8 mouse cellular contexts compared by ENCODE assay signal in the genomic region with DNA sequence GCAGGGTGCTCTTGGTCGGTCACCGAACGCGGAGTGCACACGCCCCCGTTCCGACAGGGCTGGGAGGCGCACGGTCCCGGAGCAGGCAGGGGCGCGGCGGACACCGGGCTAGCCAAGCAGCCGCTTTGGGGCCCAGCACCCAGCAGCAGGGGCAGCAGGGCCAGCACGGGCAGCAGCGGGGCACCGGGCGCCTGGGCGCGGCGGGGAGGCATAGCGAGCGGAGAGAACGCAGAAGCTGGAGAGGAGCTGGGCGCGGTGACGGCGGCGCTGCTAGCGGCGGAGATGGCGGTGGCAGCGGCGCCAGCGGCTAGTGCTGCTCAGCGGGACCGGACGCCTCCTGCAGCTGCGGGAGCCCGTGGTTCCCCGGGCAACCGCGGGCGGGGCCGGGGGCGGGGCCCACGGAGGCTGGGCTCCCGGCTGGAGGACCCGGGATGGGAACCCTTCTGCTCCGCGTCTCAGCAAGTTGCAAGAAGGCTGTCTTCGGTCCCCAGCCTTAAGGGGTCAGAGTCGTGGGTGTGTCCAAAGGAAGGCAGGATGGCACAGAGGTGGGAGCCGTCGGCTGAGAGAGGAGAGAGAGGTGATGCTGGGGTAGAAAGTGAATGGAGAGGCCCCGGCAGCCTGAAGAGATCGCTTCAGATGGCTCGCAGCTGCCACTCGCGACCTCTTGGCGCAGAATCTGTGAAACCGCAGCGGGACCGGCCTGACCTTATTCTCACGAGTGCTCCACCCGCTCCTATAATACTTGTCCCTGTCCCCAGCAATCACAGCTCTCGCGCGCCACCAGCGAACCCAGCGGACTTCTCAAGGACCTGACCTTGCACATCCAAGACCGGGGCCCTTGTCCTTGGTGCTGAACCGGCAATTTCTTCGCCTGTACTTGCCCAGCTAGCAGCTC. TPM values are rescaled to one million over a fixed set of nuclear protein-coding genes. Genes with fewer than 3 reads are reported as not detected.
DNase-seq lines count a peak whose midpoint lies in the region; ATAC-seq and TF ChIP-seq lines count a peak whose summit lies in the region.

A gene (minus strand): TSS at position 705 of the 895 bp plus-strand sequence.

- TF ChIP-seq CTCF in cerebellum, adult 2 months (IDR thresholded peaks at IDR 0.05; ENCODE audit: borderline replicate concordance, insufficient read depth, low read depth, low read length) = no peak
- peak; percentile 42 for TF ChIP-seq CTCF in layer of hippocampus, adult 2 months (conservative IDR thresholded peaks at IDR 0.05)

- H3K4me1 ChIP-seq in ES-E14 (ENCODE audit: control insufficient read depth in 2 of 2, insufficient read depth in 2 of 2, low read length in 2 of 2, poor library complexity in 1 of 2) = 0 out of 4 replicates have a peak, but pooled peaks cover 0 to 5% of the 10 kb centered on the region in 2 experiments
- no peaks in the 10 kb centered on the region for H3K4me1 ChIP-seq in cerebellum, adult 2 months (ENCODE audit: control insufficient read depth, insufficient read depth, low read length)
- peaks cover 34% of the 10 kb centered on the region for H3K4me1 ChIP-seq in neural tube, embryonic 15.5 days

- no peaks in the 10 kb centered on the region for H3K9me3 ChIP-seq in ES-E14 (ENCODE audit: control insufficient read depth, insufficient read depth, low read depth, low read length)
- no peaks in the 10 kb centered on the region for H3K9me3 ChIP-seq in neural tube, embryonic 15.5 days (replicated peaks)

- H3K9ac ChIP-seq in ES-E14 (ENCODE audit: insufficient read depth, low read depth, low read length, poor library complexity, severe bottlenecking) = peak within 1 kb of the TSS; percentile 39
- peak within 1 kb of the TSS; percentile 99 for H3K9ac ChIP-seq in neural tube, embryonic 15.5 days (replicated peaks)

- H3K4me3 ChIP-seq in ES-E14 (ENCODE audit: insufficient read depth in 1 of 2, low read depth in 1 of 2, low read length in 2 of 2, poor library complexity in 1 of 2, severe bottlenecking in 1 of 2) = peak within 1 kb of the TSS; percentile 62 to 86
- peak within 1 kb of the TSS; percentile 70 for H3K4me3 ChIP-seq in cerebellum, adult 2 months (replicated peaks; ENCODE audit: insufficient read depth, low read depth, low read length)
- peak within 1 kb of the TSS; percentile 87 for H3K4me3 ChIP-seq in layer of hippocampus, adult 2 months
- peak within 1 kb of the TSS; percentile 92 for H3K4me3 ChIP-seq in neural tube, embryonic 15.5 days (replicated peaks)

- no peaks in the 10 kb centered on the region for H3K36me3 ChIP-seq in ES-E14 (ENCODE audit: control insufficient read depth, insufficient read depth, low read length, poor library complexity, severe bottlenecking)
- H3K36me3 ChIP-seq in neural tube, embryonic 15.5 days = no peaks in the 10 kb centered on the region

- peak; percentile 89 for ATAC-seq in neural tube, embryonic 15.5 days (ENCODE audit: low FRiP score)

- peak; percentile 88 for DNase-seq in ES-E14 (ENCODE audit: low read depth, low spot score)
- DNase-seq in cerebellum, adult 2 months = peak; percentile 71 to 72
- peak; percentile 91 for DNase-seq in forelimb bud, embryonic 11.5 days (ENCODE audit: low read depth, low spot score)
- DNase-seq in heart, postnatal 36 days = peak; percentile 63 to 64
- peak; percentile 69 to 70 for DNase-seq in layer of hippocampus, adult 2 months (ENCODE audit: low spot score in 2 of 2)
- peak; percentile 49 to 60 for DNase-seq in lung, adult 18-20 months
- DNase-seq in thymus, postnatal 0 days (ENCODE audit: low spot score) = peak; percentile 47

- WGBS in cerebellum, adult 2 months = under 1% methylated on average over 75 of the region's 75 CpGs
- WGBS in neural tube, embryonic 15.5 days = under 1% methylated on average over 69 of the region's 75 CpGs

- intact Hi-C loops in heart, postnatal 36 days (cut with DNase I) = loop anchor here (5.0 kb wide), 1 partner anchor 968 kb away; no protein-coding TSS in a partner anchor

- no peaks in the 10 kb centered on the region for H3K27me3 ChIP-seq in cerebellum, adult 2 months (ENCODE audit: control insufficient read depth, insufficient read depth, low read length)
- no peaks in the 10 kb centered on the region for H3K27me3 ChIP-seq in neural tube, embryonic 15.5 days (replicated peaks)

- H3K4me2 ChIP-seq in neural tube, embryonic 15.5 days = peak within 1 kb of the TSS; percentile 86

- in situ Hi-C loops in ES-E14 (cut with MboI; ENCODE audit: low sequenced_read_pairs in 2 of 2, unreplicated experiment in 2 of 2) = no loop called here

- no peak for TF ChIP-seq POLR2A in cerebellum, adult 2 months (IDR thresholded peaks at IDR 0.05; ENCODE audit: borderline replicate concordance, insufficient read depth, low read length)

- H3K27ac ChIP-seq in ES-E14 (ENCODE audit: insufficient read depth, low read depth, low read length, poor library complexity, severe bottlenecking) = no peak within 1 kb of the TSS
- no peak within 1 kb of the TSS for H3K27ac ChIP-seq in cerebellum, adult 2 months (ENCODE audit: insufficient read depth, low read length)
- H3K27ac ChIP-seq in layer of hippocampus, adult 2 months = peak within 1 kb of the TSS; percentile 86
- H3K27ac ChIP-seq in neural tube, embryonic 15.5 days (replicated peaks) = peak within 1 kb of the TSS; percentile 97

TF ChIP-seq in ES-E14, 5 proteins besides CTCF, POLR2A, EP300 and RAD21:
- TF ChIP-seq ZNF384 (IDR thresholded peaks at IDR 0.05; ENCODE audit: low read depth, low read length) (no peak), HCFC1 (IDR thresholded peaks at IDR 0.05; ENCODE audit: borderline replicate concordance, insufficient read depth, low read length) (no peak), CHD2 (IDR thresholded peaks at IDR 0.05; ENCODE audit: low read depth, low read length) (no peak), MAFK (IDR thresholded peaks at IDR 0.05; ENCODE audit: insufficient read depth, low read depth, low read length) (peak; percentile 82), ZC3H11A (IDR thresholded peaks at IDR 0.05; ENCODE audit: borderline replicate concordance, low read depth, low read length) (no peak)

RNA-seq across cellular contexts. Expression of the gene that starts here (rescaled TPM):
- 1.4 and 2.1 TPM in 2 replicates for total RNA-seq in ES-E14 (2012; rRNA removed)
- polyA plus RNA-seq in cerebellum, adult 2 months (2012; rRNA removed) = 277 and 324 TPM in 2 replicates
- total RNA-seq in heart, postnatal 36 days (2021) = under 1 TPM in 1 of 2 experiments, not detected in 1; 0.08 TPM
- 100 to 1,000 TPM; 112 to 113 TPM for total RNA-seq in layer of hippocampus, adult 2 months (2021)
- 285 and 344 TPM in 2 replicates for polyA plus RNA-seq in neural tube, embryonic 15.5 days (2015; fragmentation: Nextera tagmentation; extraction: Ambion mirVana)
- 0.16 and 0.22 TPM in 2 replicates for polyA plus RNA-seq in thymus, postnatal 0 days (2015; fragmentation: Nextera tagmentation; extraction: Ambion mirVana)

Comparison
In these comparisons a context has a peak if more than half of its experiments do, and no peak if none do; other contexts are left out.
1. RNA of the gene that starts here (total RNA-seq): 112 to 113 TPM in layer of hippocampus, adult 2 months; 1.4 to 2.1 TPM in ES-E14 and 0.08 TPM in heart, postnatal 36 days; every median in the first group is over 10 times any median in the second.
2. RNA of the gene that starts here (polyA plus RNA-seq): 285 to 344 TPM in neural tube, embryonic 15.5 days and 277 to 324 TPM in cerebellum, adult 2 months; 0.16 to 0.22 TPM in thymus, postnatal 0 days; every median in the first group is over 100 times any median in the second.
3. Peak in DNase-seq in heart, postnatal 36 days; RNA of the gene not detected or under 1 TPM.
4. Peak in DNase-seq in thymus, postnatal 0 days; RNA of the gene not detected or under 1 TPM.
5. H3K27ac ChIP-seq: peak in layer of hippocampus, adult 2 months (single experiment) and neural tube, embryonic 15.5 days (single experiment); none in ES-E14 (single experiment) and cerebellum, adult 2 months (single experiment).
6. Peak in every context shown above with its lines, with median percentiles within 50 percentile points of each other: DNase-seq and H3K4me3 ChIP-seq.